Mouse (Mus musculus): ENCODE measurements around the gene Dll1. TPM values are rescaled to one million over a fixed set of nuclear protein-coding genes. Genes with fewer than 3 reads are reported as not detected.

The Dll1 gene
- 5.4 and 6.3 TPM in 2 replicates for polyA plus RNA-seq (2014; fragmentation: Nextera tagmentation; extraction: Ambion mirVana)

DNA sequence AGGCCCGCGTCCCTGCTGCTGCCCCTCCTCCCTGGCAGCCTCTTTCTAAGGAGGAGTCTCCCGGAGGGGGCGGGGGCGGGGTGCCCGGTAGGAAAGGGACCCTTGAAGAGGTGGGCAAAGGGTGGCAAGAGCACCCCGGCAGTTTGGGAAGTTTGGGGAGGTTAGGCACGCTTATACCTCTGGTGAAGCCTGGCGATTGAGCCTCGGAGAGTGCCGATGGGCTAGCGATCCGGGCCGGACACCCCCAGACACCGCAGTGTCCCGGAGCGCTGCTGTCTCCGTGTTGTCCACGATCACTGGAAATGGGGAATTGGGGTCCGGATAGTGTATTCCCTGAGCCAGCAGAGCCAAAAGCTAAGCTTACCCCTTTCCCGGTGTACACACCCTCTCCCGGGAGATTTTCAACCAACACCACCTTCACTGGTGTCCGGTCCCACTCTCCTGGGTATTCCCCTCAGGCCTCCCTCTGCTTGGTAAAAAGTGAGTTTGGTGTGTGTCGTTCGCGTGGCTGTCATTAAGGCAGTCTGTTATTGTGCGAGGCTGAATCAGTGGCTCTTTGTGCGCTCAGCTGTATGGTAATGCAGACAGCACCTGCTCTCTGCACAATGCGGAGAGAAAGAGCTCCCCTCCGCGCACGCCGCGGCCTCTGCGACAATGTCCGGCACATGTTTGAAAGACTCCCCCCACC is at the start of gene Dll1:
TSS of gene Dll1 (minus strand) at position 379 of the 688 bp plus-strand sequence.
- Histone ChIP-seq H3K36me3 (ENCODE audit: control insufficient read depth, insufficient read depth, low read length) (no peaks in the 10 kb centered on the region), H3K4me3 (ENCODE audit: low read depth, low read length) (peak within 1 kb of the TSS; percentile 62), H3K9ac (ENCODE audit: low read depth, low read length) (peak within 1 kb of the TSS; percentile 69), H3K9me3 (replicated peaks; ENCODE audit: control insufficient read depth, low read length) (no peaks in the 10 kb centered on the region), H3K4me1 (ENCODE audit: control insufficient read depth, insufficient read depth, low read length) (peaks cover 26% of the 10 kb centered on the region), H3K27me3 (ENCODE audit: control insufficient read depth, insufficient read depth, low read length) (peaks cover 87% of the 10 kb centered on the region), H3K4me2 (peak within 1 kb of the TSS; percentile 98), H3K27ac (ENCODE audit: low read depth, low read length) (peak within 1 kb of the TSS; percentile 64; the same call in 1 of the 2 replicates)
- ATAC-seq (replicated peaks; ENCODE audit: insufficient number of reproducible peaks, low FRiP score, low TSS enrichment) = 0 out of 2 replicates have a peak, but pooled peaks have one; percentile 4
- under 1% methylated on average over 36 of the region's 36 CpGs for WGBS (ENCODE audit: insufficient replicate concordance)

- Histone ChIP-seq H3K27ac (ENCODE audit: low read depth, low read length) (no peak overlapping the region), H3K27me3 (ENCODE audit: control insufficient read depth, insufficient read depth, low read length) (no peaks in the 10 kb centered on the region), H3K9me3 (replicated peaks; ENCODE audit: control insufficient read depth, low read length) (no peaks in the 10 kb centered on the region), H3K4me2 (no peak overlapping the region), H3K36me3 (ENCODE audit: control insufficient read depth, insufficient read depth, low read length) (peaks cover 31% of the 10 kb centered on the region), H3K9ac (ENCODE audit: low read depth, low read length) (no peak overlapping the region), H3K4me3 (ENCODE audit: low read depth, low read length) (no peak overlapping the region), H3K4me1 (ENCODE audit: control insufficient read depth, insufficient read depth, low read length) (no peaks in the 10 kb centered on the region; the same call in 1 of the 2 replicates)
- no peak for ATAC-seq (replicated peaks; ENCODE audit: insufficient number of reproducible peaks, low FRiP score, low TSS enrichment)
- 83% methylated on average over 3 of the region's 3 CpGs for WGBS (ENCODE audit: insufficient replicate concordance)
Observed at GRCm38 (mm10) chr17:15425931-15426330, 49.3 kb upstream of the Dll1 start.

- H3K27me3 ChIP-seq (ENCODE audit: control insufficient read depth, insufficient read depth, low read length) = no peaks in the 10 kb centered on the region
- ATAC-seq (replicated peaks; ENCODE audit: insufficient number of reproducible peaks, low FRiP score, low TSS enrichment) = no peak
- no peak overlapping the region for H3K4me2 ChIP-seq
- peaks cover 28% of the 10 kb centered on the region for H3K36me3 ChIP-seq (ENCODE audit: control insufficient read depth, insufficient read depth, low read length)
- H3K9ac ChIP-seq (ENCODE audit: low read depth, low read length) = no peak overlapping the region
- WGBS (ENCODE audit: insufficient replicate concordance) = 57% methylated on average over 8 of the region's 8 CpGs
- no peak overlapping the region for H3K27ac ChIP-seq (ENCODE audit: low read depth, low read length)
- no peak overlapping the region for H3K4me3 ChIP-seq (ENCODE audit: low read depth, low read length)
- no peaks in the 10 kb centered on the region for H3K9me3 ChIP-seq (replicated peaks; ENCODE audit: control insufficient read depth, low read length)
- H3K4me1 ChIP-seq (ENCODE audit: control insufficient read depth, insufficient read depth, low read length) = no peaks in the 10 kb centered on the region
Observed at GRCm38 (mm10) chr17:15423080-15423765, 46.6 kb upstream of the Dll1 start.

GRCm38 (mm10) chr17:15422666-15423065 is 46.0 kb upstream of the Dll1 start:
- no peaks in the 10 kb centered on the region for H3K9me3 ChIP-seq (replicated peaks; ENCODE audit: control insufficient read depth, low read length)
- no peaks in the 10 kb centered on the region for H3K27me3 ChIP-seq (ENCODE audit: control insufficient read depth, insufficient read depth, low read length)
- 88% methylated on average over 9 of the region's 9 CpGs for WGBS (ENCODE audit: insufficient replicate concordance)
- peaks cover 30% of the 10 kb centered on the region for H3K36me3 ChIP-seq (ENCODE audit: control insufficient read depth, insufficient read depth, low read length)
- H3K4me3 ChIP-seq (ENCODE audit: low read depth, low read length) = no peak overlapping the region
- no peak overlapping the region for H3K9ac ChIP-seq (ENCODE audit: low read depth, low read length)
- no peak overlapping the region for H3K4me2 ChIP-seq
- no peak overlapping the region for H3K27ac ChIP-seq (ENCODE audit: low read depth, low read length)
- no peak for ATAC-seq (replicated peaks; ENCODE audit: insufficient number of reproducible peaks, low FRiP score, low TSS enrichment)
- no peaks in the 10 kb centered on the region for H3K4me1 ChIP-seq (ENCODE audit: control insufficient read depth, insufficient read depth, low read length)

- H3K4me2 ChIP-seq = no peak overlapping the region
- H3K4me1 ChIP-seq (ENCODE audit: control insufficient read depth, insufficient read depth, low read length) = no peaks in the 10 kb centered on the region
- ATAC-seq (replicated peaks; ENCODE audit: insufficient number of reproducible peaks, low FRiP score, low TSS enrichment) = no peak
- peaks cover 32% of the 10 kb centered on the region for H3K36me3 ChIP-seq (ENCODE audit: control insufficient read depth, insufficient read depth, low read length)
- H3K4me3 ChIP-seq (ENCODE audit: low read depth, low read length) = no peak overlapping the region
- no peak overlapping the region for H3K27ac ChIP-seq (ENCODE audit: low read depth, low read length)
- no peaks in the 10 kb centered on the region for H3K27me3 ChIP-seq (ENCODE audit: control insufficient read depth, insufficient read depth, low read length)
- H3K9me3 ChIP-seq (replicated peaks; ENCODE audit: control insufficient read depth, low read length) = no peaks in the 10 kb centered on the region
- no peak overlapping the region for H3K9ac ChIP-seq (ENCODE audit: low read depth, low read length)
- WGBS (ENCODE audit: insufficient replicate concordance) = 93% methylated on average over 6 of the region's 6 CpGs
Observed at GRCm38 (mm10) chr17:15421446-15421845, 44.8 kb upstream of the Dll1 start.

GRCm38 (mm10) chr17:15420021-15420603 is 43.4 kb upstream of the Dll1 start:
- 84% methylated on average over 8 of the region's 8 CpGs for WGBS (ENCODE audit: insufficient replicate concordance)
- no peak overlapping the region for H3K27ac ChIP-seq (ENCODE audit: low read depth, low read length)
- ATAC-seq (replicated peaks; ENCODE audit: insufficient number of reproducible peaks, low FRiP score, low TSS enrichment) = no peak
- no peak overlapping the region for H3K4me3 ChIP-seq (ENCODE audit: low read depth, low read length)
- no peak overlapping the region for H3K9ac ChIP-seq (ENCODE audit: low read depth, low read length)
- H3K4me2 ChIP-seq = no peak overlapping the region
- H3K9me3 ChIP-seq (replicated peaks; ENCODE audit: control insufficient read depth, low read length) = no peaks in the 10 kb centered on the region
- H3K4me1 ChIP-seq (ENCODE audit: control insufficient read depth, insufficient read depth, low read length) = no peaks in the 10 kb centered on the region
- no peaks in the 10 kb centered on the region for H3K27me3 ChIP-seq (ENCODE audit: control insufficient read depth, insufficient read depth, low read length)
- peaks cover 30% of the 10 kb centered on the region for H3K36me3 ChIP-seq (ENCODE audit: control insufficient read depth, insufficient read depth, low read length)

DNA sequence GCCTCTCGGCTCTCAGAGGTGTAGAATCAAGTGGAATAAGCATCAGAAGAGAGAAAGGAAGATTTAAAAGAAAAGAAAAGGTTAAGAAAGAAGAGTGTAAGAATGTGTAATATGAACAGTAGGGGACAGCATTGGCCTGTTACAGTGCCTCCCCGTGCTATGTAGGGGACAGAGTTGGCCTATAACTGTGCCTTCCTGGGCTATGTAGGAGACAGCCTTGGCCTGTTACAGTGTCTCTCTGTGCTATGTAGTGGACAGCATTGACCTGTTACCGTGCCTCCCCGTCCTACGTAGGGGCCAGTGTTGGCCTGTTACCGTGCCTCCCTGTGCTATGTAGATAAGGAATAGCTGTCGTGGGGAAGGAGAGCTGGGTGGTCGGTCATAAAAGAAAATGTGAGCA is 42.9 kb upstream of the Dll1 start:
- H3K36me3 ChIP-seq (ENCODE audit: control insufficient read depth, insufficient read depth, low read length) = peaks cover 32% of the 10 kb centered on the region
- ATAC-seq (replicated peaks; ENCODE audit: insufficient number of reproducible peaks, low FRiP score, low TSS enrichment) = no peak
- no peaks in the 10 kb centered on the region for H3K4me1 ChIP-seq (ENCODE audit: control insufficient read depth, insufficient read depth, low read length)
- 68% methylated on average over 8 of the region's 8 CpGs for WGBS (ENCODE audit: insufficient replicate concordance)
- H3K4me2 ChIP-seq = no peak overlapping the region
- no peaks in the 10 kb centered on the region for H3K27me3 ChIP-seq (ENCODE audit: control insufficient read depth, insufficient read depth, low read length)
- H3K27ac ChIP-seq (ENCODE audit: low read depth, low read length) = no peak overlapping the region
- no peak overlapping the region for H3K4me3 ChIP-seq (ENCODE audit: low read depth, low read length)
- no peak overlapping the region for H3K9ac ChIP-seq (ENCODE audit: low read depth, low read length)
- H3K9me3 ChIP-seq (replicated peaks; ENCODE audit: control insufficient read depth, low read length) = no peaks in the 10 kb centered on the region

- no peaks in the 10 kb centered on the region for H3K27me3 ChIP-seq (ENCODE audit: control insufficient read depth, insufficient read depth, low read length)
- no peaks in the 10 kb centered on the region for H3K4me1 ChIP-seq (ENCODE audit: control insufficient read depth, insufficient read depth, low read length)
- no peak overlapping the region for H3K9ac ChIP-seq (ENCODE audit: low read depth, low read length)
- H3K27ac ChIP-seq (ENCODE audit: low read depth, low read length) = no peak overlapping the region
- H3K4me3 ChIP-seq (ENCODE audit: low read depth, low read length) = no peak overlapping the region
- no peak for ATAC-seq (replicated peaks; ENCODE audit: insufficient number of reproducible peaks, low FRiP score, low TSS enrichment)
- H3K4me2 ChIP-seq = no peak overlapping the region
- 87% methylated on average over 12 of the region's 12 CpGs for WGBS (ENCODE audit: insufficient replicate concordance)
- no peaks in the 10 kb centered on the region for H3K9me3 ChIP-seq (replicated peaks; ENCODE audit: control insufficient read depth, low read length)
- H3K36me3 ChIP-seq (ENCODE audit: control insufficient read depth, insufficient read depth, low read length) = peaks cover 19% of the 10 kb centered on the region
Observed at GRCm38 (mm10) chr17:15416596-15417215, 40.0 kb upstream of the Dll1 start.
